Mouse (Mus musculus) layer of hippocampus, adult 9-11 months (tissue): ENCODE data around the gene C1qb.
A peak's percentile ranks its signal among the peaks of the same experiment; 100 is the strongest.

Experiments used
- DNase-seq: peaks from one replicate; pipeline ENCODE4 v3.0.0; 2022

C1qb gene

GRCm38 (mm10) chr4:136893691-136894543 lies 7.9 kb upstream of the C1qb start:
- DNase-seq, result peak; percentile 45

DNA sequence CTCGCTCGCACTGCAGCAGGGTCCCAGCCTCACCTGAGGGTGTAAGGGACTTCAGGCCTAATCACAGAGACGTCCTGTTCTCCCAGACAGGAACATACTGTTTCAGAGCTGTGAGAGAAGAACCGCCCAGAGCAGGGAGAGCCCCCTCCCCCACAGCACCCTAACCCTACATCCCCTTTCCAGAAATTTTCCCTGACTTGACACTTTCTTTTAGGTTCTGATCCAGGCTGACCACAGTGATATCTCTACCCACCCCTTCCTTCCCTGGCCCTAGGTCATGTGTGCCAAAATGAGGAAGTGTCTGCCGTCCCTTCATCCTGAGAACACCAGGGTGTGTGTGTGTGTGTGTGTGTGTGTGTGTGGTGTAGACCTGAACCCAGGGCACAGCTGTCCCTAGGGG lies 6.8 kb upstream of the C1qb start, which contains the start of gene C1qc:
Gene C1qc (minus strand): TSS at position 255 of the 400 bp plus-strand sequence.
- peak; percentile 87 for DNase-seq

- DNase-seq, result no peak
These were observed 6.4 kb upstream of the C1qb start for GRCm38 (mm10) chr4:136892371-136892770.

DNA sequence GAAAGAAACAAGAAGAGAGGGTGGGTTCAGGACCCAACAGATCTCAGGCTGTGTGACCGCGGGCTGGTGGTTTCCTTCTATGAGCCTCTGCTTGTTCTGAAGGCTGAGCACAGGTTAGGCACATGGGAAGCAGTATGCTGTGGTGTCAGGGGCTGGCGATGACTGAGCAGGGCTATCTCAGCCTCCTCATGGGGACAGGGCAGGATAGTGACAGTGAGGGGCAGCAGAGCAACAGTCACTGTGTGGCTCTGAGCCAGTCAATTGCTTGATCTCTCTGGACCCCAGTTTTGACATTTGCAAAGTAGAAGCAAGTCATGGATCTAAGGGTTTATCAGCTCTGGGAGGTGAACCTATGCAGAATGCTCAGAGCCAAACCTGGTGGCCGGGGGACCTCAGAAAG lies 5.1 kb upstream of the C1qb start:
- no peak for DNase-seq

DNA sequence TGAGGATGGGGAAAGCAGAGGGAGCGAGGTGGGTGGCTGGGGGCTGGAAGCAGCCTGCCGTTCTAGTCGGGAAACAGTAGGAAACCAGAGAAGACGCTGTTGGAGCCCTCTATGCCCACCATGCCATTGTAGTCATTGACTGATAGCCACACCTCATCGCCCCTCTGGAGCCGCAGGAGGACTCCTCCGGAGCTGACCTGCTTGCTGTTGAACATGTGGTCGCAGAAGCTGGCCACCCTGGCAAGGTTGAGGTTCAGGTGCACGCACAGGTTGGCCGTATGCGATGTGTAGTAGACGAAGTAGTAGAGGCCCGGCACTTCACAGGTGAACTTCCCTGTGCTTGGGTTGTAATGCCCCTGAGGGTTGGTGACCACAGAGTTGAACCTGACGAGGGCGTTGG lies 4.0 kb upstream of the C1qb start:
- DNase-seq, result no peak

GRCm38 (mm10) chr4:136887714-136888113 lies 1.7 kb upstream of the C1qb start:
- no peak for DNase-seq

- no peak for DNase-seq
These were observed 7.4 kb downstream of the C1qb start for GRCm38 (mm10) chr4:136878601-136879000.

DNA sequence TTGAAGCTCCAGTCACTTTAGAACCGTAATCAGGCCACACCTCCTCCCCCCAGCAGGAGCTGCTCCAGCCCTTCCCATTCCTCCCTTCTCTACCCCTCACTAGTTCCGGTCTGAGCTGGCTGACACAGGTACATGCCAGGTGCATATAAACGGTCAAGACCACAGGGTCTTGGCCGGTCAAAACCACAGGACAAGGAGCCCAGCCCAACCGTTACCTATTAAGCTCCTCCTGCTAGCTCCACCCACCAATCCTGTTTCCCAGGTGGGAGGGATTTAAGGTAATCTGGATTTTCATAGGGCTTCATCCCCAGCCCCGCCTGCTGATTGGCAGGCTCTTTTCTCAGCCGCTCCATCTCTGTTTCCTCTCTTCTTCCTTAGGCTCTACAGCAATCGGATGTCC lies 7.8 kb downstream of the C1qb start:
- DNase-seq, result no peak

DNA sequence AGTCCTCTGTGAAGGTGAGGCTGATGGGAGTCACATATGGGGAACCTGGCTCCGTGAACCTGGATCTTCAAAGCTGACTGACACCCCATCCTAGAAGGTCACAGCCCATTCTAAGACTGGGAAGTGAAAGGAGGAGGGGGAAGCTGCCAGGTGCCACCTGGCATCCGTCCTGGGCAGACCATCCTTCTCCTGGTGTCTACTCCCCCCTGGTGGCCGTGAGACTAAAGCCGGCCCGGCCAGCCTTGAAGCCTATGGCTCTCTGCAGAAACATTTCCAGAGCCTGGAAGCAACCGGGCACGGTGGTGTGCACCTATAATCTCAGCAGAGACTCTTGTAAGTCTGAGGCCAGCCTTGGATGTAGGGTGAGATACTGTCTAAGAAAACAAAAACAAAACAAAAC lies 9.0 kb downstream of the C1qb start:
- no peak for DNase-seq

DNA sequence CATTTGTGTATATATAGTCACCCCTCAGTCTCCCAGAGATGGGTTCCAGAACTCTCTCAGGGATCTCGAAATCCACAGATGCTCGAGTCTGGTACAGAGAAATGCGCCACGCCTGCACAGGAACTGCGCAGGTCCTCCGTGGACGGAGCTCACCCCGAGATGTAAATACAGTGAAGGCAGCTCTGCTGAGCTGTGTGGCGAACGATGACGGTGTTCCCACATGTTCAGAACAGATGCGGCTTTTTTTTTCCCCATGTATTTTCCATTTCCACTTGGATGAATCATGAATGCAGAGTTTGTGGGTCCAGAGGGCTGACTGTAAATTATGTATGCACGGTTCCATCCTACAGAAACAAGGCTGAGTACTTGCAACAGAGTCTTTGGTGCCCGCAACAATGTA lies 11.0 kb downstream of the C1qb start:
- no peak for DNase-seq

- DNase-seq, result no peak
These were observed 17.6 kb downstream of the C1qb start for GRCm38 (mm10) chr4:136868371-136868770.

GRCm38 (mm10) chr4:136867690-136868345 lies 18.2 kb downstream of the C1qb start:
- no peak for DNase-seq

DNA sequence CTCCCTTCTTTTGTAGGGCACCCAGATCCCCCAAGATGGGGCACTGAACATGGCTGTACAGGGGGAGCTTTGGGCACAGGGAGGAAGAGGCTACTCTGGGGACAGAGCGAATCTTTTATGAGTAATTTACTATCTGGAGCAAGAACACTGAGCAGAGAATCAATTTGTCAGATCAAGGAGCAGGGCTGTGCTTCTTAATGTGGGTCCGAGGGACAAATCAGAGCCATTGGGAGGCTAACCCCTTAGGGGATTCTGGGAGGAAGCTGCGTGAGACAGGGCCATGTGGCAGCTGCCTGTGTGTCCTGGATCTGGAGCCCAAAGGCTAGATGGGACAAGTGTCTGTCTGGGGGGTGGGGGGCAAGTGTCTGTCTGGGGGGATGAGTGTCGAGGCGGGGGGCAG lies 20.5 kb downstream of the C1qb start:
- DNase-seq, result no peak

DNA sequence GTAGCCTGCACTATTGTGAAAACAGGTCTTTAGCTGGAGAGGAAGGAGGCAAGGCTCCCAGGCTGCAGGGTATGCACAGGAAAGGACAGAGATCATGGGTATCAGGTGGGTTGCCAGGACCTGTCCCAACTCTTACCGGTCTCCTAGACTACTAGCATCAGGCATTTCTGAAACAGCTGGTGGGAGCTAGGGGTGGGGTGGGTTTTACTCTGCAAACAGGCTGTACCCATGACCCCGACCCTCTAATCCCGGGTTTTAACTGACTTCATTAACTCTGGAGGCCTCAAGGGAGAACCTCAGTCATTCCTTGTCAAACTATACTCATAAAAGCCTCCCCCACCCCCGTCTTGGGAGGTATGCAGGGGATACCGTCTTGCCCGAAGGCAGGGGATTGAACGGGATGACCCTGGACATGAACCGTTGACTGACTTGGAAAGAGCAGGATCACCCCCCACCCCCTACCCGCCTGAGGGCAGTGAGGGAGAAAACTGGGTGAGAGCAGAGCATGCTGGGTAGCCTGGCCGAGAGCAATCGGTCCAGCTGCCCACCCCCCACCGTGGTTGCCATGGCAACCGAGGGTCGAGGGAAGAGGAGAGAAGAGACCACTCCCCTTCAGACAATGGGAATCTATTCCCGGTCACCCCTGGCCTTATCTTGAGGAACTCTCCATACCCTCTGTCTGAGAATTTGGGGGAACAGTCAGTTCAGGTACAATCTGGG lies 21.1 kb downstream of the C1qb start:
- DNase-seq, result no peak

DNA sequence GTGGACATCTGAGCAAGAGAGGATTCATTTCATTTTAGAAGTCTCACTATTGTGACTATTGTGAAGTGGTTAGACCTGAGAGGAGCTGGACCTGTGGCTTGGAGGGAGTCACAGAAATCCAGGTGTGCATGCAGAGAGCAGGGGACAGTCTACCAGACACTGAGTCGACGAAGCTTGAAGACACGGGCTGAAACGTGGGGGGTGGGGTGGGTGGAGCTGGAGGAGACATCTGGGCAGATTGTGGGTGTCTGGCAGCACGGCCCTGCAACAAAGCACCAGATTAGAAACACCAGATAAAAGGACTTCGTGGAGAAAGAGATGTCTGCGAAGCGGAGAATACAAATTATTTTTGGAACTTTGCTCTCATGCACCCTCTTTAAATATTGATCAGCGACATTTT lies 22.5 kb downstream of the C1qb start:
- DNase-seq, result no peak

DNA sequence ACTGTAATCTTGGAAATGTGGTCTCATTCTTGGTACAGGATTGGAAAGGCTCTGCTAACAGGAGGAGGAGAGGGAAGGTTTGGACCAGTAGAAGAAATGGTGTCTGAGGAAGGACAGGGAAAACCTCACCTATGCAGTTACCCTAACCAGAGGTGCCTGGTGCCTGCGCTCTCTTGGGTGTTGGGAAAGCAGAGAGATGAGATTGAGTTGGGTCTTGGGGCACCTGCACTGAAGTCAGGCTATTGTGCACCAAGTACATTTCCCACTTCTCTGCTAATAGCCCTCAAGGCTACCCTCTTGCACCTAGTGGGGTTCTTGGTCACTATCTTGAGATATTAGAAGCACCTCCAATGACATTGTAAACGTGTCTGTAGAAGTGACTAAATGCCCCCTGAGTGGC lies 23.6 kb downstream of the C1qb start:
- DNase-seq, result no peak

GRCm38 (mm10) chr4:136861806-136862205 lies 24.2 kb downstream of the C1qb start:
- no peak for DNase-seq

DNA sequence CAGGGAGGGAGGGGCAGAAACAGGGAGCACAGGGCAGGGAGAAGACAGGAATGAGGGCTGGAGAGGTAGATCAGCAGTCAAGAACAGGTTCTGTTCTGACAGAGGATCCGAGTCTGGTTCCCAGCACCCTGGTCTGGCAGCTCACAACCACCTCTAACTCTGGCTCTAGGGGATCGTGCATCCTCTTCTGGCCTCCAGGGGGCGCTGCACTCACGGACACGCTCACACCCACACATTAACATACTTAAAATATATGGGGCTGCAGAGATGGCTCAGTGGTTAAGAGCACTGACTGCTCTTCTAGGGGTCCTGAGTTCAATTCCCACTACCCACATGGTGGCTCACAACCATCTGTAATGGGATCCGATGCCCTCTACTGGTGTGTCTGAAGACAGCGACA lies 26.0 kb downstream of the C1qb start:
- DNase-seq, result no peak

GRCm38 (mm10) chr4:136855081-136855480 lies 30.9 kb downstream of the C1qb start:
- DNase-seq, result no peak

GRCm38 (mm10) chr4:136852989-136853388 lies 33.0 kb downstream of the C1qb start:
- DNase-seq, result no peak

GRCm38 (mm10) chr4:136852119-136852518 lies 33.9 kb downstream of the C1qb start:
- no peak for DNase-seq

DNA sequence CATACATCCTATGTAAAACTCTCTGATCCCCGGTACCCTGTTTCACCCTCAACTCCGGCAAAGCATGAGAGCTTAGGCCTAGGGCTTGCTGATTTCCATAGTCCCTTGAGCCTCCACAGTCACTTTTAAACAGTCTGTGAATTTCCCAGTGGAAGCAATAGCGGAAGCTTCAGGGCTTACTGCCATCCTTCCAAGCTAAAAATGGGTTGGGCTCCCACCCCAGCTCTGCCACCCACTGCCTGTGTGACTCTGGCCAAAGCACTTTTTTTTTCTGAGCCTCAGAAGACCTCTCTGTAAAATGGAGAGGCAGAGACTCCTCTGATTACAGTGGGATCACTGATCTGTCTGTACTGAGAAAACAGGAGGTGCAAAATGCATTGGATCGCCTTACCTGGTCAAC lies 37.4 kb downstream of the C1qb start:
- DNase-seq, result no peak

DNA sequence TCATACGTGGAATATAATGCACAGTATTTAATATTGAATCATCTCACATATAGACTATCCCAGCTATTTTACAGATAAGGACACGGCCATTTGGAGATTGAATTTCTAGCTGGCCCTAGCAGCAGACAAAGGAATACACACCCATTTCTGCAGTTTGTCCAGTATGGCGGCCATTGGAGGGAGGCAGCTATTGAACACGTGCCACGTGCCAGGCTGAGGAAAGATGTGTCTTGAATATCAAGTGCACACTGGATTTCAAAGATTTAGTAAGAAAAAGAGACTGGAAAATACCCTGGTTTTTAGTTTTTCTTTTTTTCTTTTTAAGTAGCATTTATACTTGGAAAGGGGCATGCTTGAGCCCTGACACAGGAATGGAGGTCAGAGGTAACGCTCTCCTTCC lies 38.8 kb downstream of the C1qb start:
- no peak for DNase-seq

DNA sequence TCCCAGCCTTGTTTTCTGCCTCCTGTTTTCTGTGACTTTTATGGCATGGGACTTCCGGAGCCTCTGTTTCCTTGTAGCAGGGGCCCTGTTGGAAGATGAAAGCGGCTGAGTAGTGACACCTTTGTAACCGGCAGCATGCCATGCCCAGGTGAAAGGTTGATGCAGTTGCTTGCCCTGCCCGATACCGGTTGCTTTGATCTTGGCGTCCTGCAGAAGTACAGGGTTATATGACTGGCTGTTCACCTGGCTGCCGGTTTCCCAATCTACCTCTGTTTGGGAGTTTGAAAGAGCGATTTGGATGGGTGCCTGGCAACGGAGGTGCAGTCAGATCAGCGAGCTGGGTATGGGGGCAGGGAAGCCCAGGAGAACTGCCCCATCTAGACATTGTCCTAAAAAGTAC lies 43.2 kb downstream of the C1qb start:
- no peak for DNase-seq
